Mouse (Mus musculus) CD4-positive, CD25-positive, alpha-beta regulatory T cell, adult 9 weeks (primary cell): Measurements from ENCODE around the gene Eif2ak1. TPM values are rescaled to one million over a fixed set of nuclear protein-coding genes. Genes with fewer than 3 reads are reported as not detected.

ENCODE experiments used
- polyA plus RNA-seq: library from polyadenylated mRNA; unstranded; fragments of 100-300 nt; shearing (Covaris generic); gene quantifications from one replicate; pipeline ENCODE4 v1.2.1, GENCODE M21; 2017

Eif2ak1 gene
- polyA plus RNA-seq: 51.8 TPM

DNA sequence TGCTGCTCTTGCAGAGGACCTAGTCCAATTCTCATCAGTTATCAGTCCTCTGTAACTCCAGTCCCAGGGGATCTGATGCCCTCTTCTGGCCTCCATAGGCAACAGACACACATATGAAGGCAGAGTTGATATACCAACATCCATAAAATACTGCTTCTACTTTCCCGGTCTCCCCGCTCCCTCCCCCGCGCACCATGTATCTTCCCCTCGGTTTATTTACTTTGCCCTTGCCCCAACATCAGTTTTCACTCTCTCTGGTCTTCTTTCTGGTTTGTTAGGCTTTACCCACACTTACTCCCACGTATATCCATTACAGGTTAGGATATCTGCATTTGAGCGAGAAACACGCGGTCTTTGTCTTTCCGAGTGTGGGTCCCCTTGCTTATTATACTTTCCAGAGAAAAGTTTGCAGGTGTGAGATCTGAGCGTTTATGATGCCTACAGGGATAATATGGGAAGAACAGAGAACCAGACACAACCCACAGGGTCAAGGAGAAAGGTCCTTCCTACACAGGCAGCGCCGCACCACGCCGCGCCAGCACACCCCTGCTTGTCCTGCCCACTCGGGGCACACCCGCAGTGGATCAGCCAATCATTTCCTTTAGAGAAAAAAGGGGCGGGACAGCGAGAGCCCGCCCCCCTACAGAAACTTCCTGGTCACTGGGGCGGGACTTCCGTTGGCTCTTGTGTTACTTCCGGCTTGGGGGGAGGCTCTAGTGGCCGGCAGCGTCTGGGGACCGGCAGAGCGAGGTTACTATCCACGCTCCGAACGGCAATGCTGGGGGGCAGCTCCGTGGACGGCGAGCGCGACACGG is at the start of gene Eif2ak1:
Gene Eif2ak1 (plus strand): TSS at position 673 of the 815 bp plus-strand sequence.

GRCm38 (mm10) chr5:143897635-143898330 is 80.2 kb downstream of the Eif2ak1 start, which contains the start of gene Ankrd61:
Gene Ankrd61, minus strand, starts transcription at chr5:143897685.

DNA sequence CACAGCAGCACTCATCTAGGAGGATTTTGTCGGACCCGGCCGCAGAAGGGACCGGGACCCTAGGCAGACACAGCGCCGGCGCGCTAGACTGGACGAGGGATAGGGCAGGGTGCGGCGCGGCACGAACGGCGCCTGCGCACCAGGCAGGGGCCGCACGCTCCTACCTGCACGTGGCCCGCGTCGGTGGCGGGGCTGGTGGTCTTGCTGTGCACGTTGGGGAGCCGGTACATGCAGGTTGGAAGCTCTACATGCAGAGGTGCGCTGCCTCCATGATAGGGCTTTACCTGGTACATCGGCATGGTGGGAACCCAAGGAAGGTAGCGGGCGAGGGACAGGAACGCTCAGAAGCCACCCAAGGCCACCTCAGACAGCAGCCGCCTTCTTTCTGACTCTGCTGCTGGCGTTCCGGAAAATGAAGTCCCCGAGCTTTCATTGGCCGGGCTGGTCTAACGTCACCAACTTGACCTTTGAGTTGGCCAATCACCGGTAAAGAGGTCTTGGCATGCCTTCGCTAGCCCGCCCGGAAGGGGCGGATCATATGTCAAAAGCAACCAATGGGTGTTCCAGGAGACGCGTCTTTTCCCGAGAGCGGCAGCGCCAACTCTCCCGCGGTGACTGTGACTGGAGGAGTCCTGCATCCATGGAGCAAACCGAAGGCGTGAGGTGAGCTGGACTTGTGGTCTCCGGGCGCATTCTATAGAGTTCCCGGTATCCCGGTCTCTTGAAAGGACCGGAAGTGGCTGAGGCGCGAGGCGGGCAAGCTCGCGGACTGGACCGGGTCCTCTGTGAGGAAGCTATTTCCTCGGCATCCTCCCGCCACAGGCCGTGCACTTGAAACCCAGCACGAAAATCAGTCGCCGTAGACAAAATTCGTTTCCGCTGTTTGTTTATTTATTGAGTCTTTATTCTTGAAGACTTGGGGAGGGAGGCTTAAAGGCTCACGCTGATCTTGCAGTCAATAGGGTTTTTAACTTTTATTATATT is 92.1 kb downstream of the Eif2ak1 start, which contains the start of the genes Aimp2 and Pms2:
Gene Aimp2 (minus strand): TSS at position 431 of the 984 bp plus-strand sequence.
Gene Pms2 (plus strand): TSS at position 548 of the 984 bp plus-strand sequence.

GRCm38 (mm10) chr5:143927875-143928274 is 110.3 kb downstream of the Eif2ak1 start, which contains the start of gene Gm42421:
Gene Gm42421, plus strand, starts transcription at chr5:143928175.

DNA sequence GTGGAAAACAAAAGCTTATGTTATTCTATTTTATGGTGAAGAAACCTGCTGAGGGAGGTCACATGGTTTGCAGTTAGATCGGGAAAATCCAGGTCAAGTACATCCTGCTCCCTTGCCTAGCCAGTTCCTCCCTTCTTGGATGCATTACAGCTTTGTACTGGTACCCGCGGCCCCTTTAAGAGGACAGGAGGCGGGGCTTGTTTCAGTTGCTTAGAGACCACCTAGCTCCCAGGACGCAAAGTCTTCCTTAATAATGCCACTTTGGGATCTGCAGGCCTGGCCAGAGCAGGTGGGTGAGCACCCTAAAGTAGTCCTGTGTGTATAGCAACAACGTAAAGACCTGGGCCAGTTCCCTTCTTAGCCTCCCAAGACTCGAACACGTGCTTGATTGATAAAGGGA is 115.2 kb downstream of the Eif2ak1 start, which contains the start of gene Rsph10b:
Gene Rsph10b (plus strand): TSS at position 205 of the 400 bp plus-strand sequence.

Other genes starting within 250 kb of the Eif2ak1 start
- 67.1 TPM for gene Cyth3, start 195.3 kb upstream of the Eif2ak1 start, polyA plus RNA-seq
- 14.1 TPM for gene Usp42, start 85.5 kb upstream of the Eif2ak1 start, polyA plus RNA-seq
- gene Ankrd61, start 79.9 kb downstream of the Eif2ak1 start, polyA plus RNA-seq: 0.32 TPM
- 72.1 TPM for gene Aimp2, start 92.1 kb downstream of the Eif2ak1 start, polyA plus RNA-seq
- gene Pms2, start 92.2 kb downstream of the Eif2ak1 start, polyA plus RNA-seq: 45.7 TPM
- gene Gm42421, start 110.4 kb downstream of the Eif2ak1 start, polyA plus RNA-seq: 1.9 TPM
- gene Rsph10b, start 115.2 kb downstream of the Eif2ak1 start, polyA plus RNA-seq: 0.93 TPM
- gene Ccz1, start 197.1 kb downstream of the Eif2ak1 start, polyA plus RNA-seq: 35.9 TPM
- not detected for gene Ocm, start 208.9 kb downstream of the Eif2ak1 start, polyA plus RNA-seq